Mouse (Mus musculus) C2C12 (cell line): ENCODE results near the gene Eepd1. TPM values are rescaled to one million over a fixed set of nuclear protein-coding genes. Genes with fewer than 3 reads are reported as not detected.
A peak's percentile ranks its signal among the peaks of the same experiment; 100 is the strongest.

Source experiments
- H3K27me3 ChIP-seq: one replicate; pipeline ENCODE4 v1.6.1; 2011; ENCODE audit not compliant: control insufficient read depth, insufficient read depth, insufficient read length
- H3K36me3 ChIP-seq: one replicate; pipeline ENCODE4 v1.6.1; 2011; ENCODE audit not compliant: control insufficient read depth, insufficient read depth
- H3K4me3 ChIP-seq: one replicate; pipeline ENCODE4 v1.5.1; 2011; ENCODE audit warnings: mild to moderate bottlenecking, control low read depth; ENCODE audit not compliant: poor library complexity, insufficient read depth, severe bottlenecking
- H3K79me2 ChIP-seq: one replicate; pipeline ENCODE4 v1.6.1; 2011; ENCODE audit not compliant: control insufficient read depth, insufficient read depth
- H3K79me3 ChIP-seq: one replicate; pipeline ENCODE4 v1.6.1; 2011; ENCODE audit warnings: low read depth, control low read depth
- H3ac ChIP-seq: one replicate; pipeline ENCODE3; 2011; ENCODE audit warnings: low read depth; ENCODE audit not compliant: control insufficient read depth, insufficient read length
- CEBPB ChIP-seq: IDR thresholded peaks from one replicate; pipeline ENCODE4 v1.6.1; 2011; ENCODE audit warnings: low read depth, mild to moderate bottlenecking, control low read depth, moderate library complexity
- CTCF ChIP-seq: IDR thresholded peaks from one replicate; pipeline ENCODE4 v1.5.1; 2011; ENCODE audit not compliant: control insufficient read depth, insufficient read depth, insufficient read length
- FOSL1 ChIP-seq: IDR thresholded peaks from one replicate; pipeline ENCODE4 v1.8.0; 2011; ENCODE audit warnings: mild to moderate bottlenecking, low read length; ENCODE audit not compliant: poor library complexity, insufficient read depth, severe bottlenecking
- MAX ChIP-seq: IDR thresholded peaks from one replicate; pipeline ENCODE4 v1.6.1; 2011; ENCODE audit warnings: mild to moderate bottlenecking, control low read depth
- MYOD1 ChIP-seq: IDR thresholded peaks from one replicate; pipeline ENCODE4 v1.6.1; 2011; ENCODE audit warnings: low read depth; ENCODE audit not compliant: control insufficient read depth, insufficient read length
- MYOG ChIP-seq: IDR thresholded peaks from one replicate; pipeline ENCODE4 v1.6.1; 2011; ENCODE audit not compliant: control insufficient read depth, insufficient read length; ENCODE audit errors: extremely low read depth
- USF1 ChIP-seq: IDR thresholded peaks from one replicate; pipeline ENCODE4 v1.6.1; 2011; ENCODE audit warnings: low read depth, mild to moderate bottlenecking, control low read depth, moderate library complexity
- polyA plus RNA-seq: library from polyadenylated mRNA; unstranded; fragments of >200 nt; fragmentation: generic; extraction: Trizol; gene quantifications from one replicate; pipeline ENCODE4 v1.2.1, GENCODE M21; 2012; ENCODE audit warnings: missing spikeins

Gene Eepd1
- polyA plus RNA-seq, 1 experiment: 1.1 TPM

GRCm38 (mm10) chr9:25516640-25517039 is 35.3 kb downstream of the Eepd1 start:
- no peaks in the 10 kb centered on the region for H3K79me2 ChIP-seq
- no peak overlapping the region for H3K4me3 ChIP-seq
- H3K79me3 ChIP-seq: no peaks in the 10 kb centered on the region
- TF ChIP-seq FOSL1 (no peak), MAX (no peak), CTCF (no peak), MYOG (no peak), MYOD1 (no peak), USF1 (no peak), CEBPB (no peak)
- no peaks in the 10 kb centered on the region for H3K36me3 ChIP-seq
- H3K27me3 ChIP-seq: no peaks in the 10 kb centered on the region
- H3ac ChIP-seq: no peak overlapping the region

DNA sequence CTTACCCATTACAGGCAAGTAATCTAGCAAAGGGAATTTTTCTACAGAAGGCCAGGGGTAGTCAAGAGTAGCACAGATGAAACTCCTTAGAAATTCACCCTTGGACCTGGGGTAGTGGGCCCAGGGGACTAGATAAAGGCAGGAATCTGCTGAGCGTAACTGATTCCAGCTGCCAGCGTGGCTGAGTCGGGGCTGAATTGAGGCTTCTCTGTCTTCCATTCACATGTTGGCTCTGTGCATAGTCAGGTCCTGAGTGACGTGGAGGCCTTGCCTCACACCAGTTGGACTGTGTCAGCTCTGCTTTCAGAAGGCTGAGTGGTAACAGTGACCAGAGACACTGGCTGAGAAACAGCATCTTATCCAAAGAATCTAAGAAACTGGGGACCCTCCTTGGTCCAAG is 36.6 kb downstream of the Eepd1 start:
- TF ChIP-seq MYOG: no peak
- no peak for TF ChIP-seq MAX
- TF ChIP-seq CEBPB: no peak
- H3K4me3 ChIP-seq: no peak overlapping the region
- H3K27me3 ChIP-seq: no peaks in the 10 kb centered on the region
- no peaks in the 10 kb centered on the region for H3K79me2 ChIP-seq
- H3K79me3 ChIP-seq: no peaks in the 10 kb centered on the region
- no peak overlapping the region for H3ac ChIP-seq
- no peaks in the 10 kb centered on the region for H3K36me3 ChIP-seq

DNA sequence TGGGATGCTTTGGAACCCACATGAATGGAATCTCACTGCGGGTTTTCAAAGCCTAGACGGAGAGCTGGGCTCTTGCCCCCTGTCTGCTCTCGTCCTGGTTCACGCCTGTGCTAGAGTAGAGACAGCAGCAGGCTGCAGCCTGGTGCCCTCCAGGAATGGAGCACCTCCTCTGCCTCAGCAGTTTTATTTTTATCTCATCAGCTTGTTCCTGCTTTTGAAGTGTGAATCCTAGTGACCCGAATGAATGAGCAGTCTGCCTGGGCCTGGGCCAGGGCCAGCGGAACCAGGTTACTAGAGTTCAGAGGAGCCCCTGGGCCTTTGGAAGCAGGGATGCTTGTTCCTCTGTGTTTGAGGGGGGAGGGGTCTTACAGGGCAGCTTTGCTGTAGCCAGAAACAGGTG is 37.8 kb downstream of the Eepd1 start:
- Histone ChIP-seq H3K4me3 (no peak overlapping the region), H3K79me3 (no peaks in the 10 kb centered on the region), H3K79me2 (no peaks in the 10 kb centered on the region), H3K36me3 (no peaks in the 10 kb centered on the region), H3ac (no peak overlapping the region), H3K27me3 (no peaks in the 10 kb centered on the region)
- TF ChIP-seq MAX (no peak), FOSL1 (no peak)

DNA sequence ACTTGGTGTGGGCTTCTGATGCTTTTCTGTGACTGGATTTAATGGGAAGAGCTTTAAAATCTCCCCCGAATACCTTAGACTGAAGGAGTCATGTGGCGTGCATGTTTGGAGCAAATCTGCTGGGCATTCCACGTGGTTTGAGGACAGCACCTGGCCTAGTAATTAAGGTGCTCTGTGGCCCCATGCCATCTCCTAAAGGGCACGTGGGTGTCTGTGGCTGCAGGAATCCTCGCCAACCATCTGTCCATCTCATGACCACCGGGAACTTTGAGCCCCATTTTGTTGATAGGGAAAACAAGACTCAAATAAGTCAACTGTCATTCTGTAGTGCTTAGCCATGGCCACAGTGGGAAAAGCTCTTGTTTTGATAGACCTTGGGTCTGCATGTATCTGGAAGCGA is 39.5 kb downstream of the Eepd1 start:
- no peaks in the 10 kb centered on the region for H3K79me2 ChIP-seq
- H3K79me3 ChIP-seq: no peaks in the 10 kb centered on the region
- H3K36me3 ChIP-seq: no peaks in the 10 kb centered on the region
- H3ac ChIP-seq: no peak overlapping the region
- no peaks in the 10 kb centered on the region for H3K27me3 ChIP-seq
- no peak for TF ChIP-seq FOSL1
- H3K4me3 ChIP-seq: no peak overlapping the region

GRCm38 (mm10) chr9:25521825-25522224 is 40.5 kb downstream of the Eepd1 start:
- H3K27me3 ChIP-seq: no peaks in the 10 kb centered on the region
- H3K79me2 ChIP-seq: no peaks in the 10 kb centered on the region
- H3K4me3 ChIP-seq: no peak overlapping the region
- no peak overlapping the region for H3ac ChIP-seq
- TF ChIP-seq MAX: no peak
- no peak for TF ChIP-seq MYOD1
- TF ChIP-seq USF1: no peak
- TF ChIP-seq CTCF: no peak
- TF ChIP-seq FOSL1: no peak
- TF ChIP-seq MYOG: no peak
- TF ChIP-seq CEBPB: no peak
- no peaks in the 10 kb centered on the region for H3K36me3 ChIP-seq
- no peaks in the 10 kb centered on the region for H3K79me3 ChIP-seq

DNA sequence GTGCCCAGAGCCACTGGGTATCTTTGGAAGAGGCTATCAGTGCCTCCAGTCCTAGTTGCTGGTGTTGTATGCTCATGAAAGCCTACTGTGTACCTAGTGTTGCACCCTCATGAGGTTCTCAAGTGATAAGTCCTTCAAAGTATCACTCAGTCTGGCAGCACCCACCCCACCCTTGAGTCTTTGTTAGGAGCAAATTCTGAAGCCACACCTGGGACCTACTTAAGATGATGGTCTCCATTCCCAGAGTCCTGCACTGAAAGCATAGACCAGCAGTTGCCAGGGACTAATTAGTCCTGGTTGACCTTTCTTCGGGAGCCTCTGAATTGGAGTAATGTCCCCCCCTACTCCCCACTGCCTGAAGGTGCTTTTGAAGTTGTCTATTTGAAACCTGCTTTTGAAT is 45.2 kb downstream of the Eepd1 start:
- Histone ChIP-seq H3K36me3 (no peaks in the 10 kb centered on the region), H3K27me3 (no peaks in the 10 kb centered on the region), H3ac (no peak overlapping the region), H3K79me2 (no peaks in the 10 kb centered on the region), H3K4me3 (no peak overlapping the region), H3K79me3 (no peaks in the 10 kb centered on the region)
- TF ChIP-seq MYOG (no peak), USF1 (no peak), MAX (no peak)

- no peaks in the 10 kb centered on the region for H3K36me3 ChIP-seq
- H3K4me3 ChIP-seq: no peak overlapping the region
- no peak overlapping the region for H3ac ChIP-seq
- no peaks in the 10 kb centered on the region for H3K27me3 ChIP-seq
- no peaks in the 10 kb centered on the region for H3K79me2 ChIP-seq
- no peaks in the 10 kb centered on the region for H3K79me3 ChIP-seq
- TF ChIP-seq USF1 (peak; percentile 4), MYOG (no peak), FOSL1 (no peak), CTCF (no peak)
Observed at GRCm38 (mm10) chr9:25526927-25527337, 45.6 kb downstream of the Eepd1 start.
